Mouse (Mus musculus): ENCODE measurements around the gene Sart3.

Gene Sart3

GRCm38 (mm10) chr5:113765641-113766526 is 6.4 kb downstream of the Sart3 start:
- no peak for DNase-seq (ENCODE audit: low read depth)

- DNase-seq (ENCODE audit: low read depth): no peak
Observed at GRCm38 (mm10) chr5:113764426-113764825, 7.9 kb downstream of the Sart3 start.

GRCm38 (mm10) chr5:113761585-113761984 is 10.7 kb downstream of the Sart3 start:
- no peak for DNase-seq (ENCODE audit: low read depth)

GRCm38 (mm10) chr5:113755347-113756030 is 16.8 kb downstream of the Sart3 start:
- no peak for DNase-seq (ENCODE audit: low read depth)

GRCm38 (mm10) chr5:113751521-113752157 is 20.7 kb downstream of the Sart3 start:
- DNase-seq (ENCODE audit: low read depth): no peak

DNA sequence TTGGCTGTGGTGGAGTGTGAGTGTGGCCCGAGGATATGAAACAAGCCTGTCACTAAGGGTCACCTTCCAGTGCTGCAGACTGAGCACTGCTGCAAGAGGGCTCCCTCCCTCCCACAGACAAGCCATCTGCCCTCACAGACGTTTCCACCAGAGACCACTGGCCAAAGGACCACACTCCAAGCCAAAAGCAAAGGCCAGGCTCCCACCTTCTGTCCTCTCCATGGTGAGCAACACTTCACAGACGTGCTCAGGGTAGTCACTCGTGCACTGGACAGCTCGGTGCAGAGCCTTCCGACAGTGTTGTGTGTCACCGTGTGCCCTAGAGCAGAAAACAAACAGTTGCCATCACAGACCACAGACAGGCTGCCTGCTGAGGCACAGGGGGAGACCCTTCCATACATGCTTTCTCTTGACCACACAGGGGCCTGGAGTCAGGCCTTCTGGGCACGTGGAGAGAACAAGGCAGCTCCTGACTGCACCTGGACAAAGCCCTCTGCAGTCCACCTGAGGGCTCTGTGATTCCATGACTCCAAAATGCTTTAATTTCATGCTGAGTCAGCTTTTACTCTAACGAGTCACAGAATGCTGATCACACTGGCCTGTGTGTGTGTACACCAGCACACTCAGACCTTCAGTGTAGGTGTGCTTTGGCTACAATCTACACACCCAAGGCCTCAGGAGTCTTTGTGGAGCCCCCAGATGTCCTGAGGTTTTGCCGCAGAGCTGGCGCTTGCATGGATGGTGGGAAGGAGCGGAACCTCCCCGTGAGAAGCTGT is 23.6 kb downstream of the Sart3 start:
- DNase-seq (ENCODE audit: low read depth): no peak

GRCm38 (mm10) chr5:113747629-113748028 is 24.7 kb downstream of the Sart3 start:
- DNase-seq (ENCODE audit: low read depth): no peak

DNA sequence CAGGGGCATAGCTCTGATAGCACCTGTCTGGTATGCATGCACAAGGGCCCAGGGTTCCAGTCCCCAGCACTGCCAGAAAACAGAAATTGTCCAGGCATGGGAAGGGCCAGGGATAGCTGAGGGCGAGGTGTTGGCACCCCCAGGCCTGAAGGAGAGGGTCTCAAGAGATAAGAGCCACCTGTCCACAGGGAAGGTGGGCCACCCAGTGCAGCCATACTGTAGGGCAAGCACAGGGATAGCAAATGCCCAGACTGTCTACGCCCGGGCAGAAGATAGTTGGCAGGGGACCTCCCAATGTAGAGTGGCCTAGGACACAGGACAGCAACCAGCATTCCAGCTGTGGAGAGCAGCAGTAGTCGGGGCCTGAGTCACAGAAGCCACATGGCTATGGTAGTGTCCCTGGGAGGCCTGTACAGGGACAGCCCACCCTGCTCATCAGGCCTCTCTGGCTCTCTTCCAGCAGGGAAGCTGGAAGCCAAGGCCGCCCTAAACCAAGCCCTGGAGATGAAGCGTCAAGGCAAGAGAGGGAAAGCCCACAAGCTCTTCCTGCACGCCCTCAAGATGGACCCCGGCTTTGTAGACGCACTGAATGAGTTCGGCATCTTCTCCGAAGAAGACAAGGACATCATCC is 34.6 kb downstream of the Sart3 start:
- no peak for DNase-seq (ENCODE audit: low read depth)

DNA sequence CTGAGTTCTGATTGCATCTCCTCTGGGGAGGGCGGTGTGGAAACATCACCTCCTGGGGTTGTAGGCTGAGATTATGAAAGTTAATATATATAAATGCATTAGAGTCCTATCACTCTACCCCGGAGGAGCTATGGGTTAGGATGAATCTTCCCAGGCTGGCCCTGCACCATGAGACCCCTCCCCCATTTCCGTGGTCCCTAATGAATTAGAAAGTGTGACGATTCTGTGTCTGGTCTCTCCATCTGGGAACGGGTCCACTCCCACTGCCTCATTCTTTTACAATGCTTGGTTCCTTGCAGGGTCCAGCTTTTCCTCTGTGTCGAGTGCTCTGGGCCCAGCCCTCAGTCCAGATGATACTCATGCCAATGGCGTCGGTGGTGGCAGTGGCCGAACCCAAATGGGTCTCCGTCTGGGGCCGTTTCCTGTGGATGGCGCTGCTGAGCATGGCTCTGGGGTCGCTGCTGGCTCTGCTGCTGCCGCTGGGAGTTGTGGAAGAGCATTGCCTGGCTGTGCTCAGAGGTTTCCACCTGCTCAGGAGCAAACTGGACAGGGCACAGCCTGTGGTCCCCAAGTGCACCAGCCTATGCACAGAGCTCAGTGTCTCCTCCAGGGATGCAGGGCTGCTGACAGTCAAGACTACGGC is 35.7 kb downstream of the Sart3 start:
- DNase-seq (ENCODE audit: low read depth): no peak

GRCm38 (mm10) chr5:113736113-113736502 is 36.2 kb downstream of the Sart3 start:
- DNase-seq (ENCODE audit: low read depth): no peak

GRCm38 (mm10) chr5:113735345-113736112 is 36.8 kb downstream of the Sart3 start, which contains the start of gene Ficd:
Gene Ficd (plus strand): TSS chr5:113735803.
- DNase-seq (ENCODE audit: low read depth): peak; percentile 99

DNA sequence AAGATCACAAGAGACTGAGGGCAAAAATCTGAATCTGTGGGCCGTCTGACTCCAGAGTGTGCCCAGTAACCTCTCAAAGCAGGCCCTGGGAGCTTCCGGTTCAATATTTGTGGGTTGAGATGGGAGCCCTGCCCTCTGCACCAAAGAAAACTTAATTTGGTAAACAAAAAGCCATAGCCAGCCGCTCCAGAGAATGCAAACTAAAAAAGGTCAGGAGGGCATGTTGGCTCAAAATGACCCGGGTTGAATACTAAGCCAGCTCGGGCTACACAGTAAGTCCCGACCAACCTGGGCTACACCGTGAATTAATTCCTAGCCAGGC is 37.3 kb downstream of the Sart3 start:
- no peak for DNase-seq (ENCODE audit: low read depth)

- peak; percentile 29 for DNase-seq (ENCODE audit: low read depth)
Observed at GRCm38 (mm10) chr5:113734376-113734775, 37.9 kb downstream of the Sart3 start.

DNA sequence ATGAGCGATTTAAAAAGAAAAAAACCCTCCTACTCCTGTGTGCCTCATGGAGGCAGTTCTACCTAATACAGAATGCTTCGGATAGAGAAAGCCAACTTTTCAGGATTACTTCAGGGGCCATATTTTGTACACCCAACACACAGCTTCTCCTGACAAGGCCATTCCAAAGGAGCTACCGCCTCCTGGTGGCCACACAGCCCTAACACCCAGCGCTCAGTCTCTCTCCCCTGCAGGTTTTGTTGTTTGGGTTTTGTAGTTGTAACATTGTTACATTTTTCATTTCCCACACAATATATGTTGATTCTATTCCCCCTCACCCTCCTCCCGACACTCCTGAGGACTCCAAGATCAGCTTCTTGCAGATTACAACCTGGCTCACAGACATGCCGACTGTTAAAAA is 40.1 kb downstream of the Sart3 start:
- peak; percentile 72 for DNase-seq (ENCODE audit: low read depth)

DNA sequence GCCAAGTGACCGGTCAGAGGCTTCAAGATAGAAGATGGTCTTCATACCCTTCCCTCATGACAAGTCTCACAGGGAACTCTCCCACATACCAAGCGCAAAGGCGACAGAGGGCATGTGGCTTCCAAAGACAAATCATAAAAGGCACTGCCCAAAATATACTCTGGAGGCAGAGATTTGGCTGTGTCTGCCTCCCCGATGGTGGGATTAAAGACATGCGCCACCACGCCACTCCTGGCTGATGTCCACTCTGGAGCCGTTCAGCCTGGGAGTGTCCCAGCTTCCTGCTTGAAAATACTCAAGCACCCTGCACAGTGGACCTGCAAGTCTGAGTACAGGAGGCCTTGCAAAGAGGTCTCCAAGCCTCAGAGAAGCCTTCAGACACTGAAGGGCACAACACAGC is 41.1 kb downstream of the Sart3 start:
- DNase-seq (ENCODE audit: low read depth): no peak

GRCm38 (mm10) chr5:113730641-113731121 is 41.6 kb downstream of the Sart3 start:
- no peak for DNase-seq (ENCODE audit: low read depth)

- no peak for DNase-seq (ENCODE audit: low read depth)
Observed at GRCm38 (mm10) chr5:113728691-113729090, 43.6 kb downstream of the Sart3 start.

GRCm38 (mm10) chr5:113728011-113728410 is 44.3 kb downstream of the Sart3 start:
- DNase-seq (ENCODE audit: low read depth): no peak

DNA sequence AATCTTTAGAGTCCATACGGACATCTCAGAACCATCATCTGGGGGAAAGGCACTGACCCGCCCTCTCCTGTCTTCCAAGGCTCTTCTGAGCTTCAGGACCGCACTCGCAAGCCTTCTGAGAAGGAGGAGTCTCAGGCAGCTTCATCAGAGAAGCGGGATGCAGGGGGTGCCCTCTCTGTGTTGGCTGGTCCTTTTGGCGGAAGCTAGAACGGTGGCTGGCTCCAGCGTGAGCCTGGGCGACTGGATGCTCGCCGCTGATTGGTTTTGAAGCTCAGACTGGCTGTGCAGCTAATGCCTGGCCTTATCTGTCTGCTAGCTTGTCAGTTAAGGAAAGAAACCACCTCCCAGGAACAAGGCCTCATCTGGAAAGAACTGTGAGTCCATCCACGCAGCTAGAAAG is 45.1 kb downstream of the Sart3 start:
- DNase-seq (ENCODE audit: low read depth): no peak

DNA sequence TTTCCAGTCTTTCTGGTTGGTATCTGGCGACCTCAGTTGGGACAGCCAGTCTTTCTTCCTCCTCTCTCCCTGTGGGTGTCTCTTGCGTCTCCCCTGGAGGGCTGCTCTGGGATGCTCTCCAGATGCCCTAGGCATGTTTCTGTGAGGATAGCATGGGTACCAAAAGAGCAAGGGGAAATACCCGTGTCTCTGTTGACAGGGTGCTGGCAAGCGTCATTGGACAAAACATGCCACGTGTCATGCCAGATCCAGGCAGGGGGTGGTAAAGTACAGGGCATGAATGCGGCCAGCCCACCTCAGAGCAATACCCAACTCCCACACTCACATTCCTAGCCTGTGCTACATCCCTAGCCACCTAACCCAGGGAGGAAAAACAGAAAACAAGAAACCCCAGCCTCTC is 45.7 kb downstream of the Sart3 start:
- no peak for DNase-seq (ENCODE audit: low read depth)

Data from induced T-regulatory cell, adult 2 months (primary cell).